Mouse (Mus musculus): ENCODE measurements around the gene Patj. TPM values are rescaled to one million over a fixed set of nuclear protein-coding genes. Genes with fewer than 3 reads are reported as not detected.

The Patj gene
- total RNA-seq (2014; rRNA removed) (9.3 and 12.0 TPM in 2 replicates), polyA plus RNA-seq (2015; fragmentation: Nextera tagmentation; extraction: Ambion mirVana) (2.8 and 4.2 TPM in 2 replicates)

- no peaks in the 10 kb centered on the region for H3K9me3 ChIP-seq (ENCODE audit: low read length)
- H3K4me3 ChIP-seq (ENCODE audit: low read depth, low read length), result peak within 1 kb of the TSS; percentile 85
- no peaks in the 10 kb centered on the region for H3K27me3 ChIP-seq (ENCODE audit: insufficient read depth, low read length)
- WGBS, result 5% methylated on average over 72 of the region's 73 CpGs
- H3K4me2 ChIP-seq (ENCODE audit: low read depth), result peak within 1 kb of the TSS; percentile 93
- peak within 1 kb of the TSS; percentile 81 for H3K27ac ChIP-seq (ENCODE audit: low read depth, low read length)
- no peaks in the 10 kb centered on the region for H3K4me1 ChIP-seq (ENCODE audit: insufficient read depth)
- peak within 1 kb of the TSS; percentile 99 for H3K9ac ChIP-seq
- peak; percentile 82 for DNase-seq
- peak; percentile 20 for TF ChIP-seq CTCF (IDR thresholded peaks at IDR 0.05; ENCODE audit: low read depth)
- no peaks in the 10 kb centered on the region for H3K36me3 ChIP-seq (ENCODE audit: insufficient read depth)
- peak; percentile 89 for ATAC-seq
Observed at GRCm38 (mm10) chr4:98395690-98396437, at the start of gene Patj. Gene Patj (plus strand): TSS chr4:98395785.

DNA sequence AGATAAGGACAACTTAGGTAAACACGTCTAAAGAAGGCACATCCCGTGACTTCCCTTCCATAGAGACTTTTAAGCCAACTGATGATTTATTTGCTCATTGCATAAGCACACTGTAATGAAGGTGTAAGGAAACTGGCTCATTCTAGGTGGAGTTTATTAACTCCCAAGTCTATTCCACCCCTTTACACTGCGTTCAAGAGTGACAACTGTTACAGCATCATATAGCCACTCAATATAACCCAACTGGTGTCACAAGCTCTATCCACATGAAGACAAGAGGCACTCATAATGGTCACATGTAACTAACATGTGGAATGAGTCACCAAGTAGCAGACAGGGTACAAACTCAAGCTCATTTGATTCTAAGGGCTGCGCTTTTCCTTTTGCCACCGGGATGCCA is 47.0 kb upstream of the Patj start:
- 88% methylated on average over 5 of the region's 5 CpGs for WGBS
- Histone ChIP-seq H3K27me3 (ENCODE audit: insufficient read depth, low read length) (no peaks in the 10 kb centered on the region), H3K4me1 (ENCODE audit: insufficient read depth) (no peaks in the 10 kb centered on the region), H3K9ac (no peak overlapping the region), H3K4me2 (ENCODE audit: low read depth) (no peak overlapping the region), H3K4me3 (ENCODE audit: low read depth, low read length) (no peak overlapping the region), H3K27ac (ENCODE audit: low read depth, low read length) (no peak overlapping the region), H3K36me3 (ENCODE audit: insufficient read depth) (no peaks in the 10 kb centered on the region), H3K9me3 (ENCODE audit: low read length) (no peaks in the 10 kb centered on the region)
- ATAC-seq, result no peak; the same call in 1 of the 2 replicates
- TF ChIP-seq CTCF (IDR thresholded peaks at IDR 0.05; ENCODE audit: low read depth), result no peak
- DNase-seq, result no peak

DNA sequence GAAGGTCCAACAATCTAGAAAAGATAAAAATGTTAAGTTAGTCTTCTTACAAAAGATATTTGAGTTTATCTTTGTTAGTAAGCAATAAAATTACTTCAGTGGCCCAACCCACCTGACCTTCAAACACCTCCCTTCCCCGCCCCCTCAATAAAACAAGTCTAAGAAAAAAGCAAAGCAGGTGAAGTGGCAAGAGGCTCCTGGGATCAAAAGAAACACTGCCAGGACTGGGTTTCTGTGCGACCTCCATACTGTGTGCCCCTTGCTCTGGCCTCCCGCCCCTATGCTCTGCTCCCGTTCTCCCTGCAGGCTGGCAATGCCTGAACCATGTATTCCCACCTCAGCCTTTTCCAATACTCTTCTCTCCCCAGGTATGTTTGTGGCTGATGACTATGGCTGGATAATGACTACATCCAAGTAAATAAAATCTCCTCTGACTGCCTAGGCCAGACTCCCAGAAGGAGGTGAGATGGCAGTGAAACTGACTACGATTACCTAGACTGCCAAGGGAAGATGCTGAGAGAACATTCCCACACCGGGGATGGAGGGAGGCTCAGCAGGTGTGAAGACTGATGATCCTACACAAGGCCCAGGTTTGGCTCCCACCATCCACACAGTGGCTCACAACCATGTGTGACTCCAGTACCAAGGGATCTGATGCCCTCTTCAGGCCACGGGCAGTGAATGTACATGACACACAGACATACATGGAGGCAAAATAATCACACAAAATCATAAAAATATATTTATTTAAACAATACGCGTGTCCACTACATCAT is 37.4 kb upstream of the Patj start:
- TF ChIP-seq CTCF (IDR thresholded peaks at IDR 0.05; ENCODE audit: low read depth), result no peak
- no peaks in the 10 kb centered on the region for H3K4me1 ChIP-seq (ENCODE audit: insufficient read depth)
- no peak overlapping the region for H3K4me2 ChIP-seq (ENCODE audit: low read depth)
- no peaks in the 10 kb centered on the region for H3K27me3 ChIP-seq (ENCODE audit: insufficient read depth, low read length)
- peaks cover 14% of the 10 kb centered on the region for H3K36me3 ChIP-seq (ENCODE audit: insufficient read depth)
- ATAC-seq (no peak), DNase-seq (no peak)
- H3K9me3 ChIP-seq (ENCODE audit: low read length), result no peaks in the 10 kb centered on the region
- H3K9ac ChIP-seq, result no peak overlapping the region
- no peak overlapping the region for H3K27ac ChIP-seq (ENCODE audit: low read depth, low read length)
- WGBS, result 98% methylated on average over 9 of the region's 9 CpGs
- no peak overlapping the region for H3K4me3 ChIP-seq (ENCODE audit: low read depth, low read length)

DNA sequence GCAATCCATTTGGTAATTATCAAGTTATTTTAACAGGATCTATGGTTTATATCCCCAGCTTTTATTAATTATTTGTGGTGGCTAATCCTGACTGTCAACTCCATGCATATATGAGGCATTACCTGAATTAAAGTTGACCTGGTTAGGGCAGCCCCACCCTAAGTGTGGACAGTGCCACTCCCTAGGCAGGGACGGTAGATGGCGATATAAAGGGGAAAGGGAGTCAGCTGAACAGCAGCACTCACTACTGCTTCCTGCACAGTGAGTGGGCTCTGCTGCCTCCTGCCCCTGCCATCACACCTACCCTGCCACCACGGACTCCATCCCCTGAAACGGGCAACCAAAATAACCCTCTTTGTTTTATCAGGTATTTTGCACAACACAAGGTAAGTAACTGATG is 20.2 kb upstream of the Patj start:
- H3K4me3 ChIP-seq (ENCODE audit: low read depth, low read length), result no peak overlapping the region
- H3K27me3 ChIP-seq (ENCODE audit: insufficient read depth, low read length), result no peaks in the 10 kb centered on the region
- H3K4me2 ChIP-seq (ENCODE audit: low read depth), result no peak overlapping the region
- no peaks in the 10 kb centered on the region; the same call in 1 of the 2 replicates for H3K36me3 ChIP-seq (ENCODE audit: insufficient read depth)
- H3K9me3 ChIP-seq (ENCODE audit: low read length), result no peaks in the 10 kb centered on the region
- no peak for ATAC-seq
- H3K4me1 ChIP-seq (ENCODE audit: insufficient read depth), result no peaks in the 10 kb centered on the region
- no peak for TF ChIP-seq CTCF (IDR thresholded peaks at IDR 0.05; ENCODE audit: low read depth)
- no peak for DNase-seq
- H3K9ac ChIP-seq, result no peak overlapping the region
- no peak overlapping the region for H3K27ac ChIP-seq (ENCODE audit: low read depth, low read length)
- WGBS, result 68% methylated on average over 4 of the region's 4 CpGs

GRCm38 (mm10) chr4:98376943-98377342 is 18.6 kb upstream of the Patj start:
- Histone ChIP-seq H3K9me3 (ENCODE audit: low read length) (no peaks in the 10 kb centered on the region), H3K4me1 (ENCODE audit: insufficient read depth) (peaks cover under 1% of the 10 kb centered on the region; the same call in 1 of the 2 replicates), H3K36me3 (ENCODE audit: insufficient read depth) (no peaks in the 10 kb centered on the region; the same call in 1 of the 2 replicates), H3K4me2 (ENCODE audit: low read depth) (no peak overlapping the region), H3K27ac (ENCODE audit: low read depth, low read length) (no peak overlapping the region), H3K27me3 (ENCODE audit: insufficient read depth, low read length) (no peaks in the 10 kb centered on the region), H3K9ac (no peak overlapping the region), H3K4me3 (ENCODE audit: low read depth, low read length) (no peak overlapping the region)
- ATAC-seq, result no peak
- 97% methylated on average over 2 of the region's 2 CpGs for WGBS
- TF ChIP-seq CTCF (IDR thresholded peaks at IDR 0.05; ENCODE audit: low read depth), result no peak
- no peak for DNase-seq

DNA sequence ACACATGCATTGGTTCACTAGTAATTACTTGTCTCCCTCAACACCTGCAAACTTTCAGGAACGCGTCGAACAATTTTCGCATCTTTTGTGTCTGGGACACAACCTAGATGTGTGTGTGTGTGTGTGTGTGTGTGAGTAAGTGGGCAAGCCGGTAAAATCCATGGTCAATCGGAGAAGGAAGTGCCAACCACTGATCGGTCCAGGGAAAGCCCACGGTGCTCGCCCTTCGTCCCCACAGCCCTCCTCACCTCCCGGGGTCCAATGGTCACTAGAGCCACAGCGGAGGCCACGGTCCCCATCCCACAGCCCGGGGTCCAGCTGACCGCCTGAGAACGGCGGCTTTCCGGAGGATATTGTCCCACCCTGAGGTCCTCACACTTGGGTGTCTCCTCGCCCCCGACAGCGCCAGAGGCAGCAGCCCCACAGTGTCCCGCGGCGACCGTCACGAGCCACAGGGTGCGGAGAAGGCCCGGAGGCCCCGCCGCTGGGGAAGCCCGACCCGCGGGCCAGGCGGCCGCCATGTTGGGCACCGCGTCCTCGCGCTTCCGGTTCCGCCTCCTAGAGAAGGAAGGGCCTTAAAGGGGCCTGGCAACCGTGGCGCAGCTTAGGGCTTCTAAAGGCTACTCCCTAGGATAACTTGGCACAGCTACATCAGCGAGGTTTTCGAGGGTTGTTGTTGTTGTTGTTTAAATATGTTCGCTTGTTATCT is 12.7 kb upstream of the Patj start, which contains the start of gene Tm2d1:
Gene Tm2d1 (minus strand): TSS at position 591 of the 709 bp plus-strand sequence.
- WGBS, result under 1% methylated on average over 46 of the region's 46 CpGs
- no peaks in the 10 kb centered on the region for H3K36me3 ChIP-seq (ENCODE audit: insufficient read depth)

More for the DNA sequence above, 12.7 kb upstream of the Patj start, which contains the start of gene Tm2d1:
- no peaks in the 10 kb centered on the region for H3K27me3 ChIP-seq (ENCODE audit: insufficient read depth, low read length)
- no peaks in the 10 kb centered on the region for H3K9me3 ChIP-seq (ENCODE audit: low read length)
- peak within 1 kb of the TSS; percentile 94 for H3K9ac ChIP-seq
- H3K27ac ChIP-seq (ENCODE audit: low read depth, low read length), result peak within 1 kb of the TSS; percentile 69
- no peak; the same call in 1 of the 2 replicates for TF ChIP-seq CTCF (IDR thresholded peaks at IDR 0.05; ENCODE audit: low read depth)
- H3K4me2 ChIP-seq (ENCODE audit: low read depth), result peak within 1 kb of the TSS; percentile 60
- peak within 1 kb of the TSS; percentile 98 for H3K4me3 ChIP-seq (ENCODE audit: low read depth, low read length)
- ATAC-seq (peak; percentile 99), DNase-seq (peak; percentile 87)
- peaks cover 5% of the 10 kb centered on the region; the same call in 1 of the 2 replicates for H3K4me1 ChIP-seq (ENCODE audit: insufficient read depth)

All from forebrain, postnatal 0 days (tissue).